Mouse (Mus musculus) C2C12 (cell line): ENCODE results near the gene Mrgprg. TPM values are rescaled to one million over a fixed set of nuclear protein-coding genes. Genes with fewer than 3 reads are reported as not detected.

Experiments
- H3K27me3 ChIP-seq: one replicate; pipeline ENCODE4 v1.6.1; 2011; ENCODE audit not compliant: control insufficient read depth, insufficient read depth, insufficient read length
- H3K36me3 ChIP-seq: one replicate; pipeline ENCODE4 v1.6.1; 2011; ENCODE audit not compliant: control insufficient read depth, insufficient read depth
- H3K4me3 ChIP-seq: one replicate; pipeline ENCODE4 v1.5.1; 2011; ENCODE audit warnings: mild to moderate bottlenecking, control low read depth; ENCODE audit not compliant: poor library complexity, insufficient read depth, severe bottlenecking
- H3K79me2 ChIP-seq: one replicate; pipeline ENCODE4 v1.6.1; 2011; ENCODE audit not compliant: control insufficient read depth, insufficient read depth
- H3K79me3 ChIP-seq: one replicate; pipeline ENCODE4 v1.6.1; 2011; ENCODE audit warnings: low read depth, control low read depth
- H3ac ChIP-seq: one replicate; pipeline ENCODE3; 2011; ENCODE audit warnings: low read depth; ENCODE audit not compliant: control insufficient read depth, insufficient read length
- CEBPB ChIP-seq: IDR thresholded peaks from one replicate; pipeline ENCODE4 v1.6.1; 2011; ENCODE audit warnings: low read depth, mild to moderate bottlenecking, control low read depth, moderate library complexity
- CTCF ChIP-seq: IDR thresholded peaks from one replicate; pipeline ENCODE4 v1.5.1; 2011; ENCODE audit not compliant: control insufficient read depth, insufficient read depth, insufficient read length
- FOSL1 ChIP-seq: IDR thresholded peaks from one replicate; pipeline ENCODE4 v1.8.0; 2011; ENCODE audit warnings: mild to moderate bottlenecking, low read length; ENCODE audit not compliant: poor library complexity, insufficient read depth, severe bottlenecking
- MAX ChIP-seq: IDR thresholded peaks from one replicate; pipeline ENCODE4 v1.6.1; 2011; ENCODE audit warnings: mild to moderate bottlenecking, control low read depth
- MYOD1 ChIP-seq: IDR thresholded peaks from one replicate; pipeline ENCODE4 v1.6.1; 2011; ENCODE audit warnings: low read depth; ENCODE audit not compliant: control insufficient read depth, insufficient read length
- MYOG ChIP-seq: IDR thresholded peaks from one replicate; pipeline ENCODE4 v1.6.1; 2011; ENCODE audit not compliant: control insufficient read depth, insufficient read length; ENCODE audit errors: extremely low read depth
- USF1 ChIP-seq: IDR thresholded peaks from one replicate; pipeline ENCODE4 v1.6.1; 2011; ENCODE audit warnings: low read depth, mild to moderate bottlenecking, control low read depth, moderate library complexity
- polyA plus RNA-seq: library from polyadenylated mRNA; unstranded; fragments of >200 nt; fragmentation: generic; extraction: Trizol; gene quantifications from one replicate; pipeline ENCODE4 v1.2.1, GENCODE M21; 2012; ENCODE audit warnings: missing spikeins

Gene Mrgprg
- polyA plus RNA-seq, 1 experiment = not detected

DNA sequence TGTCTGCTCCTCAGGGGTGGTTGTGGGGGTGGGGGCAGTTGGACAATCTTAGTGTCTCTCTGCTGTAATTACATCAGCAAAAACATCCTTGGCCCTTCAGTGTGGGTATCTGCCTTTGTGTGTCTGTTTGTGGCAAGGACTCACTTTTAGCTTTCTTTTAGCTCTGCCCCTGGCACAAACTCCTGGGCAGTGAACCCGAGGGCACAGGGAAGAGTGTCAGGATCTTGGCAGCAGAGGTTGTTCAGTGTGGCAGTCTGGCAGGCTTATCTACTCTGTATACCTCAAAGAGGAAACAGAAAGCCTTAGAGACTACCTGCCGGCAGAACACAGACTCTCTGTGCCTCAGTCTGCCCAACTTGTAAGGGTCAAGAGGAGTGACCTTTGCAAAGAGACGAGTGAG, 9.1 kb downstream of the Mrgprg start:
- no peaks in the 10 kb centered on the region for H3K36me3 ChIP-seq
- no peak overlapping the region for H3ac ChIP-seq
- TF ChIP-seq CTCF = no peak
- TF ChIP-seq MAX = no peak
- TF ChIP-seq MYOG = no peak
- TF ChIP-seq CEBPB = no peak
- TF ChIP-seq FOSL1 = no peak
- TF ChIP-seq USF1 = no peak
- no peak overlapping the region for H3K4me3 ChIP-seq
- no peaks in the 10 kb centered on the region for H3K27me3 ChIP-seq
- no peaks in the 10 kb centered on the region for H3K79me2 ChIP-seq
- H3K79me3 ChIP-seq = no peaks in the 10 kb centered on the region

DNA sequence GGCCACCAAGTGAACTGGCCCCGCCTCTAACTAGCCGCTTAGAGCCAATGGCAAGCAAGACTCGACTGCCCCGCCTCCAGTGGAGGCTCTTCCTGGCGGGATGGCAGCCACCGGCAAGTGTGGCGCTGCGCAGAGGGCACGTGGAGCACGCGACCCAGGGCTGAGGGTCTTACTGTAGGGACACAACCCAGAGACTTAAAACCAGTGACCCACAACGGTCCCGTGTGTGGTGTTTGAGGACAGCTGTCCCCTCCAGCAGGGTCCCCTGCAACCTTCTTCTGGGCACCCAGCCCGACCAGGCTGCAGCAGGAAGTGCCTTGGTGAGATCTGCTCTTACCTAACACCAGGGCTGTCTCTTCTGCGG, 9.8 kb downstream of the Mrgprg start:
- Histone ChIP-seq H3K4me3 (peak overlapping the region; percentile 15), H3K79me2 (no peaks in the 10 kb centered on the region), H3K27me3 (peaks cover under 1% of the 10 kb centered on the region), H3K36me3 (no peaks in the 10 kb centered on the region), H3K79me3 (no peaks in the 10 kb centered on the region), H3ac (peak overlapping the region; percentile 63)
- TF ChIP-seq MYOD1 (no peak), MAX (peak; percentile 98), CEBPB (no peak), CTCF (no peak), MYOG (no peak), USF1 (peak; percentile 30), FOSL1 (no peak)

DNA sequence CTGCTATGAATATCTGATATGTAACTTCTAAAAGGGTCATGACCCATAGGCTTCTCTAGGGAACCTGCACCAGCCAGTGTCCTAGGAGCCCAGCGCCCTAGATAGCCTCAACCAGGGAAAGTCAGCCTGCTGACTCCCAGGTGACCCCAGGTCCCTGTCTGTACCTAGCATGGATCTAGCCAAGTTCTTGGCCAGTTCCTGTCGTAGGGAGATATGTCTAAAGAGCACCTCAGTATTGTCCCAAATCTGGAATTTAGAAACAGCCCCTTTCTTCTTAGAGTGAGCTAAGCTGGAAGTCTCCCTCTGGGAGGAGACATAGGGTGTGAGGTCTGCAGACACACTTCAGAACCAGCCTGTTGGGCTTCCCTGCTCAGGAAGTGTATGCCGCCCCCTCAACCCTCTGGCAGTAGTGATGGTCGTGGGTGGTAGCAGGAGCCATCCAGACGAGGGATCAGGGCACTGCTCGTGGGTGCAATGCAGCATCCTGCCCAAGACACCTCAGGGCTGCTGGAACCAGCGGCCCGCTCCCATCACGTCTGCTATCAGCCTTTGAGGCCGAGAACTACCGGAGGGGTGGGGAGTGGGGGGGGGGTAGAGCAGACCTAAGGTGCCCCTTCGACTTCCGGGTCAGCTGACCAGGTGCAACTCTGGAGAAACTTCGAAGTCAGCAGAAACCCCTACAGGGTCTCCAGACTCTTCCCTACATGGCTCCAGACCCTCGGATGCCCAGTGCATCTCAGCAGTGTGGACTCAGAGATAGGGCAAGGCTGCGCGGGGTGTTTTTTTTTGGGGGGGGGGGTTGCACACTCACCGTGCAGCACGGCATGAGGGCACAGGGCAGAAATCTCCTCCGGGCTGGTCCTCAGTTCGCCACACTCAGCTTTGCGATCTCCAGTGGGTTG, 10.4 kb downstream of the Mrgprg start, which contains the start of gene Osbpl5:
Osbpl5 (minus strand) TSS at position 861 of the 902 bp plus-strand sequence.
- no peak for TF ChIP-seq MAX
- TF ChIP-seq CTCF = no peak
- no peak for TF ChIP-seq USF1
- TF ChIP-seq CEBPB = no peak
- no peak for TF ChIP-seq MYOG
- TF ChIP-seq FOSL1 = no peak
- no peak for TF ChIP-seq MYOD1
- Histone ChIP-seq H3K36me3 (no peaks in the 10 kb centered on the region), H3K4me3 (peak within 1 kb of the TSS; percentile 15), H3ac (peak within 1 kb of the TSS; percentile 63), H3K79me3 (no peaks in the 10 kb centered on the region), H3K79me2 (no peaks in the 10 kb centered on the region), H3K27me3 (peaks cover 3% of the 10 kb centered on the region)

GRCm38 (mm10) chr7:143755357-143756124, 11.3 kb downstream of the Mrgprg start:
- TF ChIP-seq MAX (no peak), FOSL1 (no peak), USF1 (no peak), MYOD1 (no peak), MYOG (no peak), CTCF (no peak), CEBPB (no peak)
- no peak overlapping the region for H3K4me3 ChIP-seq
- H3ac ChIP-seq = no peak overlapping the region
- no peaks in the 10 kb centered on the region for H3K79me2 ChIP-seq
- H3K27me3 ChIP-seq = peaks cover 3% of the 10 kb centered on the region
- no peaks in the 10 kb centered on the region for H3K79me3 ChIP-seq
- H3K36me3 ChIP-seq = no peaks in the 10 kb centered on the region

DNA sequence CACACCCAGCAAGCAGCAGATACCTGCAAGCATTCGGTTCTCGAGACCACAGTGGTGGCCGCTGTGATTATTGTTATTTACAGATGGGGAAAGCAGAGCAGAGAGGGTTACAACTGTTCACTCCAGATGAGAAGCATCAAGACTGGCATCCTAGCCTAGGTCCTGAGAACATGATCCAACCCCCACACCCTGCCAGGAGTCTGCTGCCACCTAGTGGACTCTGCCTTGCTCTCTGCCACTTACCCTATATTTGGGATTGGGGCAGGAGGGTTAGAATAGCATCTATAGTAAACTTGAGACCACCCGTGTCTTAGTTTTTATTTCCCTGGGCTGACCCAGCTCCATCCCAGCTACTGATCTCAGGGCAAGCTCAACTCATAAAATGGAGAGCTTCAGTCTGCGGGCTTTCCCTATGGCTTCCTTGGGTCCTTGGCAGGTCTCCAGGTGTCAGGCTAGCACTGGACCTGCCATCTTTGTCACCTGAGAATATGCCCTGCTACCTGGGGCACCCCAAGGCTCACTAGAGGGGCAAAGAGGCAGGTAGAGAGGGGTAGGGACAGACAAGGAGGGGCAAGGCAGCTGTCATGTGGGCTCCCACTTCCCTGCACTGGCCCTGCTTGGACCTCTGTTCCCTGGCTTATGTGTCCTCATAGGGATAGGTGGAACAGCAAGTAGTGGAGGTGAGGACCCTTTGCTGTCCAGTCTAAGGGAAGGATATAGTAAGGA, 12.6 kb downstream of the Mrgprg start:
- Histone ChIP-seq H3K79me2 (no peaks in the 10 kb centered on the region), H3ac (no peak overlapping the region), H3K27me3 (peaks cover 3% of the 10 kb centered on the region), H3K4me3 (no peak overlapping the region), H3K79me3 (no peaks in the 10 kb centered on the region), H3K36me3 (no peaks in the 10 kb centered on the region)
- TF ChIP-seq USF1 (no peak), FOSL1 (no peak), CTCF (peak; percentile 82)
